Mouse (Mus musculus) cortical plate, adult 2 months (tissue): Measurements from ENCODE around the gene Cntn4.

Experiments used
- CTCF ChIP-seq: fragments of 200-500 bp; IDR thresholded peaks from 2 replicates; pipeline ENCODE4 v1.5.1; 2011; ENCODE audit warnings: mild to moderate bottlenecking, control low read depth, low read length; ENCODE audit not compliant: insufficient read depth; ENCODE audit errors: extremely low read depth
- POLR2A ChIP-seq: fragments of 200-500 bp; IDR thresholded peaks from 2 replicates; pipeline ENCODE4 v1.6.1; 2011; ENCODE audit warnings: mild to moderate bottlenecking, low read length, control low read depth; ENCODE audit not compliant: insufficient read depth; ENCODE audit errors: extremely low read depth

- no peak for TF ChIP-seq POLR2A
- no peak for TF ChIP-seq CTCF
These were observed 261.8 kb downstream of the Cntn4 start for GRCm38 (mm10) chr6:105939303-105939702.
